9 mouse cellular contexts compared by ENCODE assay signal in the genomic region with DNA sequence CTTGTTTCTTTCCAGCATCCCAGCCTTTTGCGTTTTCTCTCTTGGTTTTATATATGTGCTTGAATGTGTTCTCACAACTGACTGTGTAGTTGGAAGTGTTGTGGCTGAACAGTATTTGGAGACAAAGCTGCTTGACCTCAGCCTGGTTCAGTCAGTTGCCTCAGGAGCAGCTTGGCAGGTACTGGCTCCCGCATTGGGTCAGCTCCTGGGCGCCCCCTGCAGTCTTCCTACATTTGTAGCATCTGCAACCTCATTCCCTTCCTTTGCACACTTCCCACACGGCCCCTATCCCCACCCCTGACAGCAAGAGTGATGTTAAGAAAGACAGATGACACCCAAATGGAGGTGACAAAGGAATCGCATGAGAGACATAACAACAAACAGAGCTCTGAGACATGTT. TPM values are rescaled to one million over a fixed set of nuclear protein-coding genes. Genes with fewer than 3 reads are reported as not detected.
DNase-seq lines count a peak whose midpoint lies in the region; ATAC-seq and TF ChIP-seq lines count a peak whose summit lies in the region.
"Had no signal": no experiment of that assay in that cellular context is flagged by ENCODE, and none has a peak within 500 bp of the region (broad histone marks: within the 10 kb centered on the region; RNA-seq: fewer than 3 reads in every experiment).

No protein-coding gene starts in this region.

- H3K4me2 ChIP-seq in intestine, postnatal 0 days (replicated peaks; ENCODE audit: low read depth): no peak overlapping the region
- H3K4me2 ChIP-seq in intestine, embryonic 15.5 days (replicated peaks): no peak overlapping the region
- H3K4me2 ChIP-seq in kidney, postnatal 0 days (ENCODE audit: low read length): no peak overlapping the region
- H3K4me2 ChIP-seq: heart, embryonic 15.5 days had no signal

- 0 out of 2 replicates have a peak, but pooled peaks cover 3% of the 10 kb centered on the region for H3K27me3 ChIP-seq in intestine, postnatal 0 days (replicated peaks; ENCODE audit: control insufficient read depth, insufficient read depth, low read length)
- no peaks in the 10 kb centered on the region for H3K27me3 ChIP-seq in intestine, embryonic 15.5 days (replicated peaks)
- no peaks in the 10 kb centered on the region for H3K27me3 ChIP-seq in kidney, postnatal 0 days (ENCODE audit: insufficient read depth, low read length)
- no peaks in the 10 kb centered on the region for H3K27me3 ChIP-seq in liver, adult 2 months (ENCODE audit: control insufficient read depth, insufficient read depth, low read length)

- H3K9me3 ChIP-seq in intestine, postnatal 0 days (ENCODE audit: control insufficient read depth): no peaks in the 10 kb centered on the region
- no peaks in the 10 kb centered on the region for H3K9me3 ChIP-seq in intestine, embryonic 15.5 days
- H3K9me3 ChIP-seq in kidney, postnatal 0 days (replicated peaks; ENCODE audit: low read length): no peaks in the 10 kb centered on the region
- H3K9me3 ChIP-seq: heart, embryonic 15.5 days had no signal

- peak; percentile 52 for DNase-seq in brain, embryonic 14.5 days (ENCODE audit: low read depth)
- peak; percentile 51 for DNase-seq in kidney, postnatal 0 days (ENCODE audit: low spot score)
- peak; percentile 74 for DNase-seq in liver, adult 2 months (ENCODE audit: extremely low read depth, low read depth, low spot score)
- peak; percentile 61 for DNase-seq in ovary, postnatal 14 days (ENCODE audit: low spot score)
- peak; percentile 68 for DNase-seq in thymus, postnatal 25 days

- no peak overlapping the region for H3K27ac ChIP-seq in intestine, postnatal 0 days (ENCODE audit: low read depth, low read length)
- H3K27ac ChIP-seq in intestine, embryonic 15.5 days: no peak overlapping the region
- H3K27ac ChIP-seq in kidney, postnatal 0 days: no peak overlapping the region
- H3K27ac ChIP-seq in liver, adult 2 months (replicated peaks; ENCODE audit: insufficient read depth, low read depth, low read length): no peak overlapping the region; the same call in 1 of the 2 replicates
- H3K27ac ChIP-seq: heart, embryonic 15.5 days had no signal

- no peaks in the 10 kb centered on the region for H3K4me1 ChIP-seq in intestine, postnatal 0 days (replicated peaks; ENCODE audit: control insufficient read depth, insufficient read depth, low read length)
- H3K4me1 ChIP-seq in intestine, embryonic 15.5 days (replicated peaks): no peaks in the 10 kb centered on the region
- no peaks in the 10 kb centered on the region for H3K4me1 ChIP-seq in kidney, postnatal 0 days (replicated peaks; ENCODE audit: insufficient read depth, low read length)
- H3K4me1 ChIP-seq in liver, adult 2 months (ENCODE audit: control insufficient read depth, insufficient read depth, low read length): peaks cover 18% of the 10 kb centered on the region
- H3K4me1 ChIP-seq: heart, embryonic 15.5 days had no signal

- H3K4me3 ChIP-seq in intestine, postnatal 0 days (ENCODE audit: low read depth, low read length): no peak overlapping the region
- no peak overlapping the region for H3K4me3 ChIP-seq in intestine, embryonic 15.5 days (replicated peaks)
- H3K4me3 ChIP-seq in kidney, postnatal 0 days (replicated peaks; ENCODE audit: low read depth, low read length): no peak overlapping the region
- no peak overlapping the region for H3K4me3 ChIP-seq in liver, adult 2 months (ENCODE audit: insufficient read depth, low read depth, low read length)
- H3K4me3 ChIP-seq: heart, embryonic 15.5 days had no signal

- no peaks in the 10 kb centered on the region for H3K79me2 ChIP-seq in liver, adult 2 months (ENCODE audit: control insufficient read depth, insufficient read depth, low read length)

- TF ChIP-seq CTCF in intestine, postnatal 0 days (IDR thresholded peaks at IDR 0.05; ENCODE audit: low read depth): peak; percentile 83
- TF ChIP-seq CTCF in brain, embryonic 14.5 days (IDR thresholded peaks at IDR 0.05; ENCODE audit: borderline replicate concordance, extremely low read depth, insufficient read depth, insufficient read length): peak; percentile 54; the same call in 1 of the 2 replicates
- TF ChIP-seq CTCF in kidney, postnatal 0 days (IDR thresholded peaks at IDR 0.05; ENCODE audit: low read depth): peak; percentile 75
- TF ChIP-seq CTCF in liver, adult 2 months (IDR thresholded peaks at IDR 0.05; ENCODE audit: low read depth, low read length): peak; percentile 93

- WGBS in intestine, postnatal 0 days: 7% methylated on average over 5 of the region's 5 CpGs
- 5% methylated on average over 5 of the region's 5 CpGs for WGBS in intestine, embryonic 15.5 days
- WGBS in kidney, postnatal 0 days: 4% methylated on average over 5 of the region's 5 CpGs
- 6% methylated on average over 5 of the region's 5 CpGs for WGBS in liver, adult 2 months

- ATAC-seq in intestine, postnatal 0 days: no peak
- no peak for ATAC-seq in intestine, embryonic 15.5 days
- peak; percentile 98 for ATAC-seq in frontal cortex, adult (ENCODE audit: low TSS enrichment)
- no peak for ATAC-seq in kidney, postnatal 0 days (replicated peaks; ENCODE audit: low FRiP score, low read depth)

- no peak overlapping the region for H3K9ac ChIP-seq in intestine, postnatal 0 days (ENCODE audit: low read depth, low read length)
- H3K9ac ChIP-seq in intestine, embryonic 15.5 days: no peak overlapping the region
- H3K9ac ChIP-seq in kidney, postnatal 0 days (ENCODE audit: low read depth, low read length): no peak overlapping the region
- H3K9ac ChIP-seq in liver, adult 2 months (ENCODE audit: low read depth, low read length): no peak overlapping the region
- H3K9ac ChIP-seq: heart, embryonic 15.5 days had no signal

- TF ChIP-seq POLR2A in brain, embryonic 14.5 days (IDR thresholded peaks at IDR 0.05; ENCODE audit: borderline replicate concordance, extremely low read depth, insufficient read depth, insufficient read length, poor library complexity, severe bottlenecking): no peak
- TF ChIP-seq POLR2A in liver, adult 2 months (IDR thresholded peaks at IDR 0.05; ENCODE audit: extremely low read depth, insufficient read depth, low read length): no peak

- H3K36me3 ChIP-seq in intestine, postnatal 0 days (ENCODE audit: control insufficient read depth, insufficient read depth): no peaks in the 10 kb centered on the region
- H3K36me3 ChIP-seq in intestine, embryonic 15.5 days: no peaks in the 10 kb centered on the region
- H3K36me3 ChIP-seq in kidney, postnatal 0 days (ENCODE audit: insufficient read depth, low read length): no peaks in the 10 kb centered on the region
- H3K36me3 ChIP-seq in liver, adult 2 months (ENCODE audit: control insufficient read depth, insufficient read depth, low read length): no peaks in the 10 kb centered on the region
- H3K36me3 ChIP-seq: heart, embryonic 15.5 days had no signal

RNA-seq across cellular contexts. Expression of gene Pax4, which starts 11.4 kb away (rescaled TPM):
- 0.37 and 1.3 TPM in 2 replicates for polyA plus RNA-seq in intestine, postnatal 0 days (2015; fragmentation: Nextera tagmentation; extraction: Ambion mirVana)
- polyA plus RNA-seq in intestine, embryonic 15.5 days (2015; fragmentation: Nextera tagmentation; extraction: Ambion mirVana): 2.2 and 2.9 TPM in 2 replicates
- 0.30 TPM in 1 of 2 replicates, not detected in the other for polyA plus RNA-seq in brain, embryonic 14.5 days (2012; rRNA removed)
- not detected in 2 replicates for polyA plus RNA-seq in kidney, postnatal 0 days (2015; fragmentation: Nextera tagmentation; extraction: Ambion mirVana)
- not detected in 2 replicates for total RNA-seq in liver, adult 2 months (2014; rRNA removed)
- polyA plus RNA-seq in liver, adult 2 months (2012; rRNA removed): not detected in 2 replicates
- polyA plus RNA-seq: heart, embryonic 15.5 days had no signal

RNA-seq across cellular contexts. Expression of gene Snd1, which starts 14.4 kb away (rescaled TPM):
- polyA plus RNA-seq in intestine, postnatal 0 days (2015; fragmentation: Nextera tagmentation; extraction: Ambion mirVana): 39.4 and 41.8 TPM in 2 replicates
- 128 and 138 TPM in 2 replicates for polyA plus RNA-seq in intestine, embryonic 15.5 days (2015; fragmentation: Nextera tagmentation; extraction: Ambion mirVana)
- polyA plus RNA-seq in brain, embryonic 14.5 days (2012; rRNA removed): 59.2 and 73.1 TPM in 2 replicates
- polyA plus RNA-seq in kidney, postnatal 0 days (2015; fragmentation: Nextera tagmentation; extraction: Ambion mirVana): 79.3 and 90.8 TPM in 2 replicates
- 64.2 and 85.4 TPM in 2 replicates for total RNA-seq in liver, adult 2 months (2014; rRNA removed)
- polyA plus RNA-seq in liver, adult 2 months (2012; rRNA removed): 83.9 and 88.6 TPM in 2 replicates

RNA-seq across cellular contexts. Expression of gene Gcc1, which starts 32.3 kb away (rescaled TPM):
- 5.3 and 6.8 TPM in 2 replicates for polyA plus RNA-seq in intestine, postnatal 0 days (2015; fragmentation: Nextera tagmentation; extraction: Ambion mirVana)
- polyA plus RNA-seq in intestine, embryonic 15.5 days (2015; fragmentation: Nextera tagmentation; extraction: Ambion mirVana): 8.5 and 8.7 TPM in 2 replicates
- 6.3 and 9.1 TPM in 2 replicates for polyA plus RNA-seq in brain, embryonic 14.5 days (2012; rRNA removed)
- 8.8 and 9.5 TPM in 2 replicates for polyA plus RNA-seq in kidney, postnatal 0 days (2015; fragmentation: Nextera tagmentation; extraction: Ambion mirVana)
- total RNA-seq in liver, adult 2 months (2014; rRNA removed): 9.9 and 12.0 TPM in 2 replicates
- polyA plus RNA-seq in liver, adult 2 months (2012; rRNA removed): 3.9 and 4.3 TPM in 2 replicates

RNA-seq across cellular contexts. Expression of gene Fscn3, which starts 32.9 kb away (rescaled TPM):
- not detected in 2 replicates for polyA plus RNA-seq in intestine, postnatal 0 days (2015; fragmentation: Nextera tagmentation; extraction: Ambion mirVana)
- not detected in 2 replicates for polyA plus RNA-seq in intestine, embryonic 15.5 days (2015; fragmentation: Nextera tagmentation; extraction: Ambion mirVana)
- polyA plus RNA-seq in brain, embryonic 14.5 days (2012; rRNA removed): 0.05 and 0.15 TPM in 2 replicates
- not detected in 2 replicates for polyA plus RNA-seq in kidney, postnatal 0 days (2015; fragmentation: Nextera tagmentation; extraction: Ambion mirVana)
- 0.09 TPM in 1 of 2 replicates, not detected in the other for total RNA-seq in liver, adult 2 months (2014; rRNA removed)
- 0.06 TPM in 1 of 2 replicates, not detected in the other for polyA plus RNA-seq in liver, adult 2 months (2012; rRNA removed)
- polyA plus RNA-seq: heart, embryonic 15.5 days had no signal

RNA-seq across cellular contexts. Expression of gene Arf5, which starts 37.2 kb away (rescaled TPM):
- polyA plus RNA-seq in intestine, postnatal 0 days (2015; fragmentation: Nextera tagmentation; extraction: Ambion mirVana): 289 and 307 TPM in 2 replicates
- 267 and 282 TPM in 2 replicates for polyA plus RNA-seq in intestine, embryonic 15.5 days (2015; fragmentation: Nextera tagmentation; extraction: Ambion mirVana)
- polyA plus RNA-seq in brain, embryonic 14.5 days (2012; rRNA removed): 428 and 477 TPM in 2 replicates
- 330 and 338 TPM in 2 replicates for polyA plus RNA-seq in kidney, postnatal 0 days (2015; fragmentation: Nextera tagmentation; extraction: Ambion mirVana)
- total RNA-seq in liver, adult 2 months (2014; rRNA removed): 165 and 194 TPM in 2 replicates
- 215 and 326 TPM in 2 replicates for polyA plus RNA-seq in liver, adult 2 months (2012; rRNA removed)
